ENCODE assay signal across 8 mouse cellular contexts in genomic region chr10:7727011-7727410, GRCm38 (mm10). TPM values are rescaled to one million over a fixed set of nuclear protein-coding genes. Genes with fewer than 3 reads are reported as not detected.
A peak's percentile ranks its signal among the peaks of the same experiment; 100 is the strongest.
DNase-seq lines count a peak whose midpoint lies in the region; ATAC-seq and TF ChIP-seq lines count a peak whose summit lies in the region.
"Had no signal": no experiment of that assay in that cellular context is flagged by ENCODE, and none has a peak within 500 bp of the region (broad histone marks: within the 10 kb centered on the region; RNA-seq: fewer than 3 reads in every experiment).

No protein-coding gene starts in this region.

- no peaks in the 10 kb centered on the region for H3K27me3 ChIP-seq in C2C12 (ENCODE audit: control insufficient read depth, insufficient read depth, insufficient read length)
- no peaks in the 10 kb centered on the region for H3K27me3 ChIP-seq in forebrain, embryonic 15.5 days
- no peaks in the 10 kb centered on the region for H3K27me3 ChIP-seq in liver, embryonic 14.5 days (ENCODE audit: control insufficient read depth, insufficient read depth, low read length)

- no peak overlapping the region for H3K27ac ChIP-seq in forebrain, embryonic 15.5 days (replicated peaks)
- H3K27ac ChIP-seq in liver, embryonic 14.5 days: no peak overlapping the region

- no peak for TF ChIP-seq EP300 in liver, embryonic 14.5 days (IDR thresholded peaks at IDR 0.05; ENCODE audit: low read depth)

- peaks cover 62% of the 10 kb centered on the region for H3K79me2 ChIP-seq in C2C12 (ENCODE audit: control insufficient read depth, insufficient read depth)

- no peaks in the 10 kb centered on the region for H3K9me3 ChIP-seq in forebrain, embryonic 15.5 days
- H3K9me3 ChIP-seq in liver, embryonic 14.5 days (ENCODE audit: control insufficient read depth, low read length): no peaks in the 10 kb centered on the region

- H3K4me2 ChIP-seq in forebrain, embryonic 15.5 days (replicated peaks): peak overlapping the region; percentile 63
- H3K4me2 ChIP-seq in liver, embryonic 14.5 days (ENCODE audit: low read depth): peak overlapping the region; percentile 95

- H3K79me3 ChIP-seq in C2C12 (ENCODE audit: low read depth): peaks cover 53% of the 10 kb centered on the region

- no peak for TF ChIP-seq CTCF in C2C12 (IDR thresholded peaks at IDR 0.05; ENCODE audit: control insufficient read depth, insufficient read depth, insufficient read length)
- no peak for TF ChIP-seq CTCF in liver, embryonic 14.5 days (IDR thresholded peaks at IDR 0.05; ENCODE audit: low read depth)

- peak overlapping the region; percentile 2 for H3ac ChIP-seq in C2C12 (ENCODE audit: control insufficient read depth, insufficient read length, low read depth)

- H3K4me1 ChIP-seq in forebrain, embryonic 15.5 days: peaks cover 21% of the 10 kb centered on the region
- peaks cover 5 to 10% of the 10 kb centered on the region in 2 experiments; a peak in 3 of 4 replicates for H3K4me1 ChIP-seq in liver, embryonic 14.5 days (replicated peaks; ENCODE audit: control insufficient read depth in 2 of 2, insufficient read depth in 2 of 2, low read length in 1 of 2)

- no peak overlapping the region for H3K9ac ChIP-seq in forebrain, embryonic 15.5 days (replicated peaks)
- H3K9ac ChIP-seq in liver, embryonic 14.5 days (replicated peaks): peak overlapping the region; percentile 60

- H3K36me3 ChIP-seq in C2C12 (ENCODE audit: control insufficient read depth, insufficient read depth): no peaks in the 10 kb centered on the region
- H3K36me3 ChIP-seq in forebrain, embryonic 15.5 days: no peaks in the 10 kb centered on the region
- no peaks in the 10 kb centered on the region for H3K36me3 ChIP-seq in liver, embryonic 14.5 days (replicated peaks; ENCODE audit: control insufficient read depth, insufficient read depth, low read depth)

- peak overlapping the region; percentile 67 for H3K4me3 ChIP-seq in C2C12 (ENCODE audit: insufficient read depth, poor library complexity, severe bottlenecking)
- H3K4me3 ChIP-seq in forebrain, embryonic 15.5 days: peak overlapping the region; percentile 23
- H3K4me3 ChIP-seq in liver, embryonic 14.5 days (ENCODE audit: insufficient read depth in 1 of 2, low read depth in 2 of 2, low read length in 2 of 2): peak overlapping the region; percentile 40 to 86

- peak; percentile 28 for DNase-seq in 416B (ENCODE audit: low read depth)
- no peak for DNase-seq in liver, embryonic 14.5 days (ENCODE audit: low read depth in 3 of 3, low spot score in 3 of 3)
- DNase-seq in layer of hippocampus, postnatal 10 days (ENCODE audit: low spot score in 2 of 2): no peak
- no peak for DNase-seq in testis, postnatal 14 days (ENCODE audit: low spot score)
- DNase-seq: thymus, postnatal 36 days had no signal

- 22% methylated on average over 3 of the region's 3 CpGs for WGBS in forebrain, embryonic 15.5 days
- whole genome bisulfite sequencing in liver, embryonic 14.5 days (ENCODE audit: insufficient replicate concordance): 11% methylated on average over 3 of the region's 3 CpGs

- ATAC-seq in forebrain, embryonic 15.5 days (replicated peaks): no peak
- ATAC-seq in liver, embryonic 14.5 days (ENCODE audit: insufficient read depth): no peak
- no peak for ATAC-seq in erythroid progenitor cell, adult 5-6 weeks (replicated peaks; ENCODE audit: low FRiP score, poor library complexity, severe bottlenecking)

TF ChIP-seq in C2C12, 6 proteins besides CTCF, POLR2A, EP300 and RAD21:
- TF ChIP-seq USF1 (IDR thresholded peaks at IDR 0.05; ENCODE audit: low read depth): no peak
- TF ChIP-seq MYOD1 (IDR thresholded peaks at IDR 0.05; ENCODE audit: control insufficient read depth, insufficient read length, low read depth): no peak

RNA-seq across cellular contexts. Expression of gene Katna1, which starts 1.2 kb away (rescaled TPM):
- polyA plus RNA-seq in C2C12 (2012; fragmentation: generic; extraction: Trizol): 16.1 TPM
- 41.8 and 42.5 TPM in 2 replicates for polyA plus RNA-seq in forebrain, embryonic 15.5 days (2015; fragmentation: Nextera tagmentation; extraction: Ambion mirVana)
- polyA plus RNA-seq in liver, embryonic 14.5 days (2012; rRNA removed): 3.3 and 6.9 TPM in 2 replicates
- 31.6 and 31.9 TPM in 2 replicates for polyA plus RNA-seq in liver, embryonic 14.5 days (2014; fragmentation: Nextera tagmentation; extraction: Ambion mirVana)
- 10 to 100 TPM; 14.9 to 15.1 TPM for total RNA-seq in layer of hippocampus, postnatal 10 days (2021)
- 44.9 and 66.7 TPM in 2 replicates for total RNA-seq in erythroid progenitor cell, adult 5-6 weeks (2015; ENCODE audit: low replicate concordance)
- total RNA-seq in erythroid progenitor cell, adult 5-6 weeks (2017; ENCODE audit: low replicate concordance): 59.5 and 67.9 TPM in 2 replicates

RNA-seq across cellular contexts. Expression of gene Lats1, which starts 46.0 kb away (rescaled TPM):
- polyA plus RNA-seq in C2C12 (2012; fragmentation: generic; extraction: Trizol): 7.1 TPM
- 10.5 and 10.8 TPM in 2 replicates for polyA plus RNA-seq in forebrain, embryonic 15.5 days (2015; fragmentation: Nextera tagmentation; extraction: Ambion mirVana)
- polyA plus RNA-seq in liver, embryonic 14.5 days (2012; rRNA removed): 3.9 and 4.7 TPM in 2 replicates
- 2.8 and 3.7 TPM in 2 replicates for polyA plus RNA-seq in liver, embryonic 14.5 days (2014; fragmentation: Nextera tagmentation; extraction: Ambion mirVana)
- 10 to 100 TPM; 50.7 to 54.9 TPM for total RNA-seq in layer of hippocampus, postnatal 10 days (2021)
- 14.4 and 18.0 TPM in 2 replicates for total RNA-seq in erythroid progenitor cell, adult 5-6 weeks (2015; ENCODE audit: low replicate concordance)
- 10.4 and 12.2 TPM in 2 replicates for total RNA-seq in erythroid progenitor cell, adult 5-6 weeks (2017; ENCODE audit: low replicate concordance)

RNA-seq across cellular contexts. Expression of gene Pcmt1, which starts 46.1 kb away (rescaled TPM):
- 84.2 TPM for polyA plus RNA-seq in C2C12 (2012; fragmentation: generic; extraction: Trizol)
- 163 and 164 TPM in 2 replicates for polyA plus RNA-seq in forebrain, embryonic 15.5 days (2015; fragmentation: Nextera tagmentation; extraction: Ambion mirVana)
- 29.4 and 41.6 TPM in 2 replicates for polyA plus RNA-seq in liver, embryonic 14.5 days (2012; rRNA removed)
- 95.4 and 98.7 TPM in 2 replicates for polyA plus RNA-seq in liver, embryonic 14.5 days (2014; fragmentation: Nextera tagmentation; extraction: Ambion mirVana)
- 100 to 1,000 TPM; 130 to 133 TPM for total RNA-seq in layer of hippocampus, postnatal 10 days (2021)
- total RNA-seq in erythroid progenitor cell, adult 5-6 weeks (2015; ENCODE audit: low replicate concordance): 136 and 147 TPM in 2 replicates
- 116 and 188 TPM in 2 replicates for total RNA-seq in erythroid progenitor cell, adult 5-6 weeks (2017; ENCODE audit: low replicate concordance)

RNA-seq across cellular contexts. Expression of gene Nup43, which starts 59.7 kb away (rescaled TPM):
- polyA plus RNA-seq in C2C12 (2012; fragmentation: generic; extraction: Trizol): 35.1 TPM
- polyA plus RNA-seq in forebrain, embryonic 15.5 days (2015; fragmentation: Nextera tagmentation; extraction: Ambion mirVana): 39.1 and 41.1 TPM in 2 replicates
- 15.7 and 19.7 TPM in 2 replicates for polyA plus RNA-seq in liver, embryonic 14.5 days (2012; rRNA removed)
- 29.7 and 31.2 TPM in 2 replicates for polyA plus RNA-seq in liver, embryonic 14.5 days (2014; fragmentation: Nextera tagmentation; extraction: Ambion mirVana)
- total RNA-seq in layer of hippocampus, postnatal 10 days (2021): 1 to 10 TPM; 7.2 to 9.2 TPM
- 12.6 and 20.5 TPM in 2 replicates for total RNA-seq in erythroid progenitor cell, adult 5-6 weeks (2015; ENCODE audit: low replicate concordance)
- total RNA-seq in erythroid progenitor cell, adult 5-6 weeks (2017; ENCODE audit: low replicate concordance): 7.9 and 10.9 TPM in 2 replicates
